Mouse (Mus musculus) kidney, postnatal 14 days (tissue): ENCODE results near the gene Caprin1.

ENCODE experiments used
- DNase-seq: peaks from one replicate; pipeline ENCODE4 v3.0.0; 2022; ENCODE audit warnings: mixed read lengths

The Caprin1 gene

GRCm38 (mm10) chr2:103796211-103796860, 1.1 kb downstream of the Caprin1 start:
- DNase-seq: peak; percentile 72

DNA sequence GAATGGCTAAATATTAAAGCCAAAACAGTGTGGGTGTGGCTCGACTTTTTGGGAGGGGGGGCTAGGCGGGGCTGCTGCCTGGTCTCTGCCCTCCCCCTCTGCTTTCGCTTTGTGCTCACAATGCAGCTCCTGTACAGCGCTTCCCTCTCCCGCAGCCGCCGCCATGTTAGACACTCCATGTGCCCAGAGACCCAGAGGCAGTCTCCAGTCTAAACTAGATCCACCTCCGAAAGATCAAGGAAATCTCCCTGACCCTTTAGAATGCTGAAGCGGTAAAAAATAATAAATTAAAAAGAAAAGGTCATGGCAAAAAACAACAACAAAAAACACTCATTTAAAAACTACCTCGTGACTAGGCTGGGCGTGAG, 1.6 kb downstream of the Caprin1 start:
- peak; percentile 85 for DNase-seq

DNA sequence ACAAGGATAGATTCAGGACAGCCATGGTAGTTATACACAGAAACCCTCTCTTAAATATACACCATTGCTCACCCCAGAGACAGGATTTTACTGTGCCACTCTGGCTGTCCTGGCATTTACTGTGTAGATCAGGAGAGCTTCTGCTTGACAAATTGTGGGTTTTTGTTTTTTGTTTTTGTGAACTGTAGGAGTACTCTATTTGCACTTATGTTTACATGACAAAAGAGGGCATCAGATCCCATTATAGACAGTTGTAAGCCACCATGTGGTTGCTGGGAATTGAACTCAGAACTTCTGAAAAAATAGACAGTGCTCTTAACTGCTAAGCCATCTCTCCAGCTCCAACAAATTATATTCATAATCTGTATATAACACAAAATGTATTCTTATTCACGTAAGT, 5.4 kb downstream of the Caprin1 start:
- no peak for DNase-seq

GRCm38 (mm10) chr2:103785735-103786134, 11.7 kb downstream of the Caprin1 start:
- no peak for DNase-seq

- DNase-seq: no peak
Observed at GRCm38 (mm10) chr2:103784621-103785020, 12.8 kb downstream of the Caprin1 start.

DNA sequence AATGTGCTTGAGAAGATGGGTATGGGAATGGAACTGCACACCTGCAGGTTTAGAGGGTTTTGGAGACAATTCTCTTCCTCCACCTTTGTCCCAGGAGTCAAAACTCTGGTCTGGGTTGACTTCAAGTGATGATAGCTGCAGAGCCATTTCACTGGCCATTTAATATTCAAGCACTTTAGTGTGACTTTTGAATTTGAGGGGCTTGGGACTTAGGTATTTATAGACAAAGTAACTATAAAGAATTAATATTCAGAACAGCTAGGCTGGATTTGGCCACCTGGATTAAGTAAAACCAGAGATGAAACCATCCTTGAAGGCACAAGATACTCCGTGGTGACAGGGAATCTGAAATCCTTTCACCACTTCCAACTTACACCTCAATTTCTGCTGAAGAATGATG, 35.0 kb downstream of the Caprin1 start:
- no peak for DNase-seq

GRCm38 (mm10) chr2:103761993-103762392, 35.5 kb downstream of the Caprin1 start:
- DNase-seq: no peak

- DNase-seq: peak; percentile 99
Observed at GRCm38 (mm10) chr2:103760906-103761716, 36.3 kb downstream of the Caprin1 start, which contains the start of gene Nat10. Gene Nat10 (minus strand): TSS chr2:103761270.

DNA sequence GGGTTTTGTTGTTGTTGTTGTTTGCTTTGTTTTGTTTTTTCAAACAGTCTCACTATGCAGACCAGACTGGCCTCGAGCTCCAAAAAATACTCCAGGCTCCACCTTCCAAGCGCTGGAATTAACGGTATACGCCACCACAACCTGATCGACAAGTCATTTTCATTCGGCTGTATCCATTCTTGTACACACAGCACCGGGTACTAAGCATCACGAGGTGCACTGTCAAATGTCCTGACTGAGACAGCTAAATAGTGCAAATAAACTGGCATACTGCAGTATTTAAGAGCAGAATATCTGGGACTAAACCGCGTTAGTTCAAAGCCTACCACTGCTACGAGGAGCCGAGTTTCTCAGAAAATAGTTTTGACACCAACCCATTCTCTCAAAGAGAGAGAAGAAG, 37.0 kb downstream of the Caprin1 start:
- no peak for DNase-seq

GRCm38 (mm10) chr2:103755458-103756085, 41.9 kb downstream of the Caprin1 start:
- no peak for DNase-seq

DNA sequence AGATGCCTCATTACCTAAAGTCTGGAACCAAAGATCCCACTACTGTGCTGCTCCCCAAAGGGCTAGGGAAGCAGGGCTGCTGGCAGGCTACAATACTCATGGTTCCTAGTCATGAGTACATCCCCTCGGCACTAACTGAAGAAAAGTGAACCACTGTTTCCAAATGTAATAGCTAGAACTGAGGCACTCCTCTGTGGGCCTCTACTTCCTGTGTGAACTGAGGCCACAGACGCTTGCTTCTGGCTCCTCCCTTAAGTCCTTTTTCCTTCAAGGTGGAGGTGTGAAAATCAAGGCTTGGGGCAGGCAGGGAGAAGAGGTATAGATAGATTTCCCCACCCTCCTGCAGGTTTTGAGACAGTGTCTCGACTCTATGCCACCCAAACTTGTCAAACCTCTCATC, 42.8 kb downstream of the Caprin1 start:
- no peak for DNase-seq

DNA sequence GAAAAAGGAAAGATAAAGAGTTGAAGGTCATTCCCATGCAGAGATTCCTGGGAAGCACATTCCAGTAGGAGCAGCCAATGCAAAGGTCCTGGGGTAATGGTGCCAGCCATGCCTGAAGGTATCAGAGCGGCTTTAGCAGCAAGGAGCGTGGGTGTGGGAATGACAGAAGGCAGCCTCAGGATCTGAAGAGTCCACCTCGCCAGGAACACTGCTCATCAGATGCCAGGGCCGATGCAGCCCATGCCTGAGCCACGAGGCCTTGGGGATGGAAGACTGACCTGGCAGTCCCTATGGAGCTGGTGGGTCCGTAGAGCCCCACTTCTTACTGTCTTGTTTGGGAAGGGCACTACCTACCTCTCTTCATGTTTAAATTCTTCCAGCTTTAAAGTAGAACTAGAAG, 45.7 kb downstream of the Caprin1 start:
- DNase-seq: no peak

DNA sequence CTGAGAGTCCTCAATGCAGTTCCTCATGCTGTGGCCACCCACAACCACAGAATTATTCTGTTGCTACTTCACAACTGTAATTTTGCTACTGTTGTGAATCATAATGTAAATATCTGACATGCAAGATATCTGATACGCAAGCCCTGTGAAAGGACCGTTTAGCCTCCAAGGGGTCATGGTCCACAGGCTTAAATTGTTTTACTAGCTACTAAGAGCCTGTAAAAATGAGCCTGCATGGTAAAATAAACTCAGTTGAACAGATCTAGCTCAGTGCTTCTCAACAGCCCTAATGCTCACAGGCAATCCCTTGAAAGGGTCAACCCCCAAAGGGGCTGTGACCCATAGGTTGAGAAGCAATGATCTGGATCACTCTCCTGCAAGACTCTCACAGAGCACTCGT, 48.4 kb downstream of the Caprin1 start:
- no peak for DNase-seq

DNA sequence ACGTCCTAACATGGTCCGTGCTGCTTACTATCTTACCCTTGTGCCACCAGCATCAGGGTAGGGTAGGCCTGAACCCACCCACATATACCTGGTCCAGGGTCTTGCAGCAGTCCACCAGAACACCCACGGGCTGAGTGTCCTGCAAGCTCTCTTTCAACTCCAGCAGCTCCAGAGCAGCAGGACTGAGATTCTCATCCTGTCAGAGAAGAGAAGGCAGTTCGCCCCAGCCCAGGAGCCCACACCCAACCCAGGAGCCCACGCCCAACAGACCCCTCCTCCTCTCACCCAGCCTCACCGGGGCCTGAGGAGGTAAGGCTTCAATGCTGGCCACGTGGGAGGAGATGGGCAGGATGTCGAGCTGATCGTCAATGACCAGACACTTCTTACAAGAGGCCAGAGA, 49.6 kb downstream of the Caprin1 start:
- DNase-seq: no peak

DNA sequence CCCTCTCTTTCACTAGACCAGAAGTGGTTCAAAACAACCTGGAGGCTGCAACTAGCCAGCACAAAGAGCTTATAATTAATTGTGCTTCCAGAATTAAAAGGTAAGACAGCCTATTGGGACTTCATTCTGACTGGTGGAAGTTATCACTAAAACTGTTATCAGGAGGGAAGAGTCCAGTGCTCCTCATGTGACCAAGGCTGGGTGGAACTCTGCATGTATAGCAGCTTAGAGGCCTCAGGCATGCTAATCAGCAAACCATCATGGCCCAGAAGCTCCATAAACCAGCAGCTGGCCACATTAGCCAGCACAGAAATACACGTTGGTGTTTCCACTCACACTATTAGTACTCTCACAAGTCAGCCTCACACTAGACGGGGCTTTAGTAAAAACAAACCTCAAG, 50.7 kb downstream of the Caprin1 start:
- DNase-seq: no peak

DNA sequence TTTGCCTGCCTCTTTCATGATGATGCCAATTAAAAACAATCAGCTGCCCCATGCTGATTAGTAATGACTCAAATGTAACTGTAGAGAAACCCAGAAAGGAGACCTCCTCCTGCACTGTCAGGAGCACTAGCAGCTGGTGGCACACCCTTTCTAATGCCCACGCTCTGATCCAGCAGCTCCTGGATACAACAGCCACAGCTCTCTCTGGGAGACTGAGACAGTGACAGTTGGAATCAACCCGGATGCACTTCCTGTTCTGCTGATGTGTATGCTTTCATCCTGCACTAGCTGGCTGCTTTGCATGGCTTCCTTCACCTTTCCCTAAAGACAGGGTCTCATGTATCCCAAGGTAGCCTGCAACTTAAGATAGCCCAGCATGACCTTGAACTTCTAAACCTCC, 51.4 kb downstream of the Caprin1 start:
- DNase-seq: no peak

GRCm38 (mm10) chr2:103745481-103745880, 52.0 kb downstream of the Caprin1 start:
- DNase-seq: peak; percentile 12

GRCm38 (mm10) chr2:103743988-103744387, 53.5 kb downstream of the Caprin1 start:
- DNase-seq: peak; percentile 60

GRCm38 (mm10) chr2:103743536-103743935, 53.9 kb downstream of the Caprin1 start:
- peak; percentile 26 for DNase-seq

DNA sequence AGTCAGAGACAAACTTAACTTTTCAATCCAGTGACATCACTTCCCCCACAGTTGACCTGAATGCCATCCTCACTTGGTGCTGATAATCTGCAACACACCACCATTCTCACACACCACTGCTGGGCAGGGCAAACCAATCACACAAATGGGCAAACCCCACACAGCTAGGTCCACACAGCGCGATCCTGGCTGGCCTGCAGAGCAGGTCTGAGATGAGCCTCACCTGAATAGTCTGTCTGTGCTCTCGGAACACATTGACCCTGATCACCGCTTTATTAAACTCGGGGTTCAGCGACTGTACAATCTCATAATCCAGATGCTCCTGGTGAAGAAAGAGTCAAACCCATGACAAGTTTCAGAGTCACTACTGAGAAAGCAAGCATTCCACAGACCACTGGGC, 54.6 kb downstream of the Caprin1 start:
- no peak for DNase-seq

DNA sequence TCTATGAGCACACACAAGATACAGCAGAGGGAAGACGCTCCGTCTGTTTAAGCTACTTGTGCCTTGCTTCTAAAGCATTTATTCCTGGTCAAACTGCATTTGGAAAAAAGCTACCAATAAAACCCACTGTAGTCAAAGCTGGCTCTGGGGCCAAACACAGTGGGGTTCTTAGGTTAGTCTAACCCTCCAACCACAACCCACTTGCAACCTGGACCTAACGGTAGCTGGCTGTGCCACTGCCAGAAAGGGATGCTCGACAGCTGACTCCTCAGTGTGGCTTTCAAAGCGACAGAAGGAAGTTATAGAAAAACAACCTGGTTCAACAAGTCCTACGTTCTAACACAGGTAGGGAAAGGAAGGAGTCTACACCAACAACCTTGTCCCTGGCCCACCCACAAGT, 66.0 kb downstream of the Caprin1 start:
- no peak for DNase-seq

DNA sequence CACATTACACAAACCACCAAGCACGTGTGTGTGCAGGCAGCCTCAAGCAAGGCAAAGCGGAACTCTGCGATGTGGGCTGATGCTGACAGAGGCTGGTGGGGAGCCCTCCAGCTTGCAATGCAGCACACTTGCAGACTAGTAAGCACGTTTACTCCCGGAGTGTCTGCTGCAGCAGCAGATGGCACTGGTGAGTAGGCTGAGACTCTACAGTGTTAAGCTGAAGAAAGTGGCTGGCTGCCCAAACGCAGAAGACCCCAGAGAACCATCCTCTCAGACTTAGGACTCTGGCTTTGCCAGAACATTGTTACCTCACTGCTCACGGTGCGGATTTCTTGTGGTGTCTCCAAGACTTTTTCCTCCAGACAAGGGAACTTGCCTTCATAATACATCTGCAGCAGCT, 66.5 kb downstream of the Caprin1 start:
- no peak for DNase-seq

- DNase-seq: no peak
Observed at GRCm38 (mm10) chr2:103728027-103728540, 69.4 kb downstream of the Caprin1 start.

DNA sequence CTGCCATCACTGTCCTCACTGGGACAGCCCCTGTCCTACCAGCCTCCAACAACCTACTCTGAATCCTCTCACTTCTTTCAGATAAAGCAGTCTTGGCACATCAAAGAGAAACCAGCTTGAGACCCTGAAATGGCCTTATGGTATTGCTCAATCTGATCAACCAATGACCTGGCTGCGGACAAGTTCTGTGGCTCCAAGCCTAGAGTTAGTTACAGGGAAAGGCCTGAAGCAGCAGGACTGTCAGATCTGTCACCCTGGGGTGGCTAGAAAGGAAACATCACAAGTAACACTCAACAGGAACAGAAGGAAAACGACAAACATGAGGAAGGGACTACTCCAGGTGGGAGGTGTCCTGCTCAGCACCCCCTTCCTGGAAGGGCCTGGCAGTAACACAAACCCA, 72.9 kb downstream of the Caprin1 start:
- DNase-seq: no peak
